Mouse (Mus musculus): ENCODE data around the gene Hlcs.

DNA sequence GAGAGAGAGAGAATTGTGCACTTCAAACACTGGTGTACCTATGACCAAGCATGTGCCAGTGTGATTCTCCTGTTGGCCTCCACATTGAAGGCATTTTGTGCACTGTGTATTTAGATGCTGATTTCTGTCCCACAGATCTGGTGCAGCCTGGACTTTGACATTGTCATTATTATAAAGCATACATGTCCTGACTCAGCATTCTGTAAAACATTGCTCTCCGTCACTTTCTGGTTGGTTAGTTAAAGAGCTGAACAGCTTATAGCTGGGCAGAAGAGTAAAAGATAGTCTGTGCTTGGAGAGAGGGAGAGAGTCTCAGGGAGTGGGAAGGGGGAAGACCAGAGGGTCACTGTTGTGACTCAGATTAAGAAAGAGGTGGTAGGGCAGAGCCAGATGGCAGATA is 32.4 kb upstream of the Hlcs start:
- TF ChIP-seq POLR2A (IDR thresholded peaks at IDR 0.05; ENCODE audit: control insufficient read depth, extremely low read depth, insufficient read depth, low read length, poor library complexity) (no peak), CTCF (IDR thresholded peaks at IDR 0.05; ENCODE audit: borderline replicate concordance, control insufficient read depth, extremely low read depth, insufficient read depth, low read length, poor library complexity) (no peak)

Measured in thymus, adult 2 months (tissue).